Mouse (Mus musculus) heart, postnatal 4 days (tissue): ENCODE measurements around the gene Akap7. TPM values are rescaled to one million over a fixed set of nuclear protein-coding genes. Genes with fewer than 3 reads are reported as not detected.
A peak's percentile ranks its signal among the peaks of the same experiment; 100 is the strongest.

Experiments
- DNase-seq: peaks from one replicate; pipeline ENCODE4 v3.0.0; 2021
- total RNA-seq, 2 experiments: library from RNA; stranded (reverse); gene quantifications; 2 replicates each; pipeline ENCODE4 v1.2.3; 2021

Akap7 gene
- 10 to 100 TPM; 48.1 to 52.5 TPM for total RNA-seq

DNA sequence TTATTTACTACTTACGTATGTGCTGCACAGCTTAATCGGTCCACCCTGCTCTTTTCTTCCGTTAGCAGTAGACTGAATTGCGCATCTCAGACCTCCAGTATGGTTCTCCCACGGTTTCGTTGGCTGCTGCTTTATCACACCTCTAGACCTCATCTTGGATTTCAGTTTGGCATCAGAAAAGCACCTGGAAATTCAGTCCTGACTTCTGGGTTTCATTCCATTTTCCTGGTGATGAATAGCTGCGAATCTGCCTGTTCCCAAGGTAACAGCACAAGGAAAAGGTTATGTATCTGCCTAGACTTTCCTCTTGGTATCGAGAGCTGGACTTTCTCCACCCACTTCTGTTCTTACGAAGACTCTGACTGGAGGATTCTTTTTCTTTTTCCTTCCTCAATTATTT, at the start of gene Akap7:
TSS of gene Akap7 (minus strand) at position 101 of the 400 bp plus-strand sequence.
- no peak for DNase-seq

GRCm38 (mm10) chr10:25354390-25354789, 46.7 kb upstream of the Akap7 start:
- DNase-seq, result no peak

DNA sequence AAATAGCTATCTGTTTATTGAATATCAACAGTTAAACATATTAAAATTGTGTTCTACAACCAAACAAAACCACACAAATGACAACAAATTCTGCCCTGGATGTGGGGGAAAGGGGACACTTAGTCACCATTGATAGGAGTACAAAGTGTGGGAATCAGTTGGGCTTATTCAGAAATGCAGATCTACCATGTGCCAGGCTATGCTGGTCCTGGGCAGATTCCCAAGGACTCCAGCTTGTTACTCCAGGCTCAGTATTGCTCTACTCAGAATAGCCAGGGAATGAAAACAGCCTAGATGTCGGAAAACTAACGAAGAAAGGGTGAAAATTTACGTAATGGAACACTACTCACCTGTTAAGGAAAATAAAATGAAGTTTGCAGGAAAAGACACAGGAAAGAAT, 46.3 kb upstream of the Akap7 start:
- no peak for DNase-seq

DNA sequence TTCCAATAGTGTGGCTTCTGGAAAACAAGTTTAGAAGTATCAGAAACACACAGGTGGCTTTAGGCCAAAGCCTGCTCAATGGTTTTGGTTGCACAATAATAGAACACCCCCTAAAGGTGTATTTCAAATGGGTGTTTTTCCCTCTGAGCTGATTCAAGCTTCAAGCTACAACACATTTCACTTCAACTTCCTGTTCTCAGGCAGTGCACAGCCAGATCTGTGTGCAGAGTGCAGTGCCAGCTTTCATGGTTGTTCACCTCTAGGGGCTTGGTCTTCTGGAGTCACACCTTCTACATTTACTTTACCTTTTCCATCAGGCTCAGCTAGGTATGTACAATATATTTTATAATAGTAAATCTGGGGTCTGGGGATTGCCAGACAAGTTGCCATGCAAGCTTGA, 35.1 kb upstream of the Akap7 start:
- DNase-seq, result no peak

- DNase-seq, result no peak
Observed at GRCm38 (mm10) chr10:25340675-25341074, 33.0 kb upstream of the Akap7 start.

- no peak for DNase-seq
Observed at GRCm38 (mm10) chr10:25333390-25334079, 25.9 kb upstream of the Akap7 start.

DNA sequence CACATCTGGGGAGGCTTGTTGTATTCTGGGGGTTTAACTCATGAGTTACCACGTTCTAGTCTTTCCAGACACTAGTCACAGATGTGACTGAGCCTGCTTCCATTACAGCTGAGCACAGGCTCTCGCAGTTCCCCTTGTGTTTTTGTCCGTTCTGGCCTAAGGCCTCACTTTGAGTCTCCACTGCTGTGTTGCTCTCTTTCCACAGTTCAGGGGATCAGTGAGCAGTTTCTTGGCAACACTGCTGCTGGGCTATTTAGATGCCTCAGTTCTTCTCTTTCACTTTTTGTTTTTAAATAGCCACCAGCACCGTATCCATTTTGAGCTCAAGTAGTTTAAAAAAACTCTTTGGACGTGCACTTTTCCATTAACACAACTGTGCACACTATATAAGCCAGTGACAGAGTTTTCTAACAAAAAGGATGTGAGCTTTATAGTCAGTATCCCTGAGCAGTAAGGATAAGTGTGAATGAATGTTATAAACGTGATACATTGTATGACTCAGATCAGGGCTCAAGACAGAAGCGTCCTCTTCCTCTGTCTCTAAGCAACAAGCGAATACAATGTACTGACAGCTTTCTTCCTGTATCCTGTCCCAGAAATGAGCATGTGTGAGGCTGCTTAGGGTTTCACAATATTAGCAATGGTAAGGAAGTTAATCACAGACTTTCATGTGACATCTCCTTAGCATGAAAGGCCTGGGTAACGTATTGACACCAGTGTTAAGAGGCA, 23.8 kb upstream of the Akap7 start:
- DNase-seq, result no peak

GRCm38 (mm10) chr10:25330094-25330493, 22.4 kb upstream of the Akap7 start:
- DNase-seq, result no peak

GRCm38 (mm10) chr10:25327511-25327910, 19.8 kb upstream of the Akap7 start:
- DNase-seq, result no peak

GRCm38 (mm10) chr10:25325690-25326089, 18.0 kb upstream of the Akap7 start:
- DNase-seq, result peak; percentile 12

DNA sequence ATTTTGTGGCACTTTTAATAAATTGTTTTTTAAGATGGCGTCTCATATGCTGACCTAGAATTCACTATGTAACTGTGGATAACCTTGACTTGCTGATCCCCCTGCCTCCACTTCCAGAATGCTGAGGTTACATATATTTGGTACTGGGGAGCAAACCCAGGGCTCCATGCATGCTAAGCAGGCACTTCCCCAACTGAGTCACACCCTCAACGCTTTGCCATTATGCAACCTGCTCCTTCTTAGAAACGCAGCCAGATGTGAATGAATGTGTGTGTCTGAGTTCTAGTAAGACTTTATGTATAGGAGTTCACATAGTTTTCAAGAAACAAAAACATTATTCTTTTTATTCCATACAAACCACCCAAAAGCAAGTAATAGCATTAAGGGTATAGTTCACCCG, 13.5 kb upstream of the Akap7 start:
- DNase-seq, result no peak

GRCm38 (mm10) chr10:25319531-25319930, 11.9 kb upstream of the Akap7 start:
- no peak for DNase-seq

GRCm38 (mm10) chr10:25318405-25318804, 10.7 kb upstream of the Akap7 start:
- DNase-seq, result no peak

GRCm38 (mm10) chr10:25317665-25318064, 10.0 kb upstream of the Akap7 start:
- DNase-seq, result no peak

- DNase-seq, result no peak
Observed at GRCm38 (mm10) chr10:25313856-25314584, 6.3 kb upstream of the Akap7 start.

- DNase-seq, result no peak
Observed at GRCm38 (mm10) chr10:25311554-25312212, 4.0 kb upstream of the Akap7 start.

GRCm38 (mm10) chr10:25310736-25311135, 3.1 kb upstream of the Akap7 start:
- no peak for DNase-seq

- DNase-seq, result no peak
Observed at GRCm38 (mm10) chr10:25309996-25310395, 2.3 kb upstream of the Akap7 start.

DNA sequence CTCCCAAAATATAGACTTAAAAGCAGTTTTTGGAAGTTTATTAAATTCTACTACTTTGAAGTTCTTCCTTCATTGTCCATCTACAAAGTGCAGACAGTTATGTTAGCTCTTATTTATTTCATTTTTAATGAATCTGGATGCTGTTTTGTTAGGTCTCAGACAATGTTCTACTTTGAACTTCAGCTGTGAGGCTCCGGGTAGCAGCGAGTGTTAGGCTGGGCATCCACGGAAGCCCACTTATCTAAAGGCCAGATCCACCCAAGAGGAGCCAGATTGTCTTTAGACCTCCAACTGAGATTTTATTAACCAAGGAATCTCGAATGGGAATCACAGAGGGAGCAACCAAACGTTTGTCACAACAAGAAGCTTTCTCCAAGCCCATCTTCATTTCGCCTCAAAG, 2.5 kb downstream of the Akap7 start:
- DNase-seq, result no peak

DNA sequence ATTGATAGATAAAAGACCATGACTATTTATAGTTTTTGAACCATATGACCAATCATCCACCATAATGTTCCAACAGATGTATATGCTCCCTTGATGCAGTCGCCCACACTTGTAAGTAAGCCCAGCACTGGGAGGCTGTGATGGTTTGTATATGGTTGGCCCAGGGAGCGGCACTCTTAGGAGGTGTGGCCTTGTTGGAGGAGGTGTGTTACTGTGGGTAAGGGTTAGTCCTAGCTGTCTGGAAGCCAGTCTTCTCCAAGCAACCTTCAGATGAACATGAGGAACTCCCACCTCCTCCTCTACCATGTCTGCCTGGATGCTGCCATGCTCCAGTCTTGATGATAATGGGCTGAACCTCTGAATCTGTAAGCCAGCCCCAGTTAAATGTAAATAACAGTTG, 3.1 kb downstream of the Akap7 start:
- DNase-seq, result no peak

DNA sequence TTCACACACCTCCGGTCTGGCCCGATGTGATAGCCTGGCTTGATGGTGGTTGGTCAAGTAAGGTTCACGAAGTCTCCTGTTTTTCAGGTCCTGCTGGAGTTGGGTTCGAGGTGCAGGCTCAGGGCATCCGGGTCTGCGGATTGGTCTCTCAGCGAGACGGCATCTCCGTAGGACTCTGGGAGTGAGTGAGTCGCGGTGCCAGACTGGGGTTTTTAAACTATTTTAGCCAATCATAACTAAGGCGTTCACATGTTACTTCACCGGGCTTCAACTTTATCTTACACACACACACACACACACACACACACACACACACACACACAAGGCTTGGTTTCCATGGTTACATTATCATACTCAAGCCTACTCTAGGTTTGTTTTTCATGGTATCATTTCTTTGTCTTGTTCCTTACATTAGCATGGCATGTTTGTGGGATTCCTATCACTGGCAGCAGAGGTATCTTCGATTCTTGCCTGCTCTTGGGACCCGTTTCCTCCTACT, 8.6 kb downstream of the Akap7 start:
- no peak for DNase-seq

DNA sequence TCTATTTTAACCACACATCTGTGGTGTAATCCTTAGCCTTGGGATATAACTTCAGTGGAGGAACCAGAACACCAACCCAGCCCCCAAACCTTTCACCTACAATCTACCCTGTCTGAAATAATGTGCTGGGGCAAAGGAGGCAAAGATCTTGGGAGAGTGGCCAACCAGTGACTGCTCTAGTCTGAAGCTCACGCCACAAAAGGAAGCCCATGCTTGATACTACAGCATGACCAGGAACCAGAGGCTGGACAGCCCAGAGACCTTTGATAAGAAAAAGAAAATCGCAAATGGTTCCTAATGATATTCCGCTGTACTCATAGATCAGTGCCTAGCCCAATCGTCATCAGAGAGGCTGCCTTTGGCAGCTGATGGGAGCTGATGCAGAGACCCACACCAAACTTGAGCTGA, 9.4 kb downstream of the Akap7 start:
- DNase-seq, result peak; percentile 27
